Mouse (Mus musculus): ENCODE results near the gene F2r.

Gene F2r

GRCm38 (mm10) chr13:95618309-95618712 lies at the start of gene F2r:
TSS of gene F2r (minus strand) at chr13:95618487.
- in situ Hi-C loops (cut with MboI, MseI) = no loop called here

DNA sequence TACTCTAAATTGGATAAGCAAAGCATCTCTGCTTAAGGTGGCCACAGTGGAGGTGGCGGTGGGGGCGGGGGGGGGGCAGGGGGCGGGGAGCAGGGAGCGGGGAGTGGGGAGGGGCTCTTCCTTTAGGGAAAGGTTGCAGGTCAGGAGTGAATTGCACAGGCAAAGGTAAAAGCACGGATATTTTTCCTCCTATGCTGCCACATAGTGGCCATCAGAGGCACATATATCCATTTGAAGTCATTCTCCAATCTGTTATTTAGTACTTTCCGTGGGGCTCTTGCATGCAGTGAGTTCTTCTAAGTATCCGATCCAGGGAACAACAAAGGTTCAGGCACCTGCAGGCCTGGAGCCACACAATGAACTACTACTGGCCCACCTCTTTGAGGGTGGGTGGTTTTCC lies 49.0 kb upstream of the F2r start:
- in situ Hi-C loops (cut with MboI, MseI) = no loop called here

DNA sequence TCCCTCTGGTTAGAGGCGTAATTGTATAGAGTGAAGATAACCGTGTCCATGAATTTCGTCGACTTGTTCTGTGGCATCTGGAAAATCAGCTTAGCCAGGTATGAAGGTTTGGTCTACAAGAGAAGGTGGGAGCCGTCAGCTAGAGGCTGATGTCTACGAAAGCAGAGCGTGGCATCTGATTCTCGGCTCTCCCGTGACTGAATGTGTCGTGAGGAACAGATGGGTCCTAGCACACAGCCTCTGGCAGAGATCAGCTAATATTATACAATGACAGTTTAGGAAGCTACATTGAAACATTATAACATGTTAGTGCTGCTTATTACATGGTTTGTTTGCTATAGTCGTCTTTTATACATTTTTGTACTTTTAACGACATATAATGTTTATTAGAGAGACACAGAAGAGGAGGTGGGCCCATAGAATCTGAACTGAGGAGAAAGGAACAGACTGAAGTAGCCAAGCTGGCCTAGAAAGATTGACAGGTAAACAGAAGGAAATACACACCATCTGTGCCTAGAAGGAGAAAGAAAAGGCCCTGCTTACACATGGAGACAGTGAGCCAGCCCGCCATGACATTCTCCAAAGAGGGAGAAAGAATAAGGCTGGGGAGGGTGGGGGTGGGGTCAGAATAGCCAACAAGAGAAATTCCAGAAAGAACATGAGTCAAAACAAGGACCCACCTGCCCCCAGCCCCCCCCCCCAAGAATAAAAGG lies 47.5 kb upstream of the F2r start:
- in situ Hi-C loops (cut with MboI, MseI) = no loop called here

- in situ Hi-C loops (cut with MboI, MseI) = no loop called here
Observed at GRCm38 (mm10) chr13:95663834-95664233, 45.5 kb upstream of the F2r start.

DNA sequence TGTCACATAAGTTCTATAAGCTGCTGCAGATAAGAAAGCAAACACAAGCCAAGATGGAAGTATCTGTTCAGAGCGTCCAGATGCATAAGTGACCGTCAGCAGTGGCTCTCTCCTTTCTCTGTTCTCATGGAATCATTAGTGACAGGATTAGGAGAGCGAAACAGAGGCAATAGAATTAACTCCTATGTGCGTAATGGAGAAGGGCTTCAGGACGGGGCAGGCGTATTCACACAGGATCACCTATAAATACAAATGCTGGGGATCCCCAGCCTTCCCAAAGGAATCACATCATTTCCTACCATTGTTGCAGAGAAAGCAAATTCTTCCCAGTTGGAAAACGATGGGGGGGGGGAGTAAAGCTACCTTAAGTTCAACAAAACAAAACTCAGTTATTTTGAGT lies 41.1 kb upstream of the F2r start:
- in situ Hi-C loops (cut with MboI, MseI) = no loop called here

- in situ Hi-C loops (cut with MboI, MseI) = no loop called here
Observed at GRCm38 (mm10) chr13:95657171-95657570, 38.9 kb upstream of the F2r start.

- in situ Hi-C loops (cut with MboI, MseI) = no loop called here
Observed at GRCm38 (mm10) chr13:95655284-95655683, 37.0 kb upstream of the F2r start.

DNA sequence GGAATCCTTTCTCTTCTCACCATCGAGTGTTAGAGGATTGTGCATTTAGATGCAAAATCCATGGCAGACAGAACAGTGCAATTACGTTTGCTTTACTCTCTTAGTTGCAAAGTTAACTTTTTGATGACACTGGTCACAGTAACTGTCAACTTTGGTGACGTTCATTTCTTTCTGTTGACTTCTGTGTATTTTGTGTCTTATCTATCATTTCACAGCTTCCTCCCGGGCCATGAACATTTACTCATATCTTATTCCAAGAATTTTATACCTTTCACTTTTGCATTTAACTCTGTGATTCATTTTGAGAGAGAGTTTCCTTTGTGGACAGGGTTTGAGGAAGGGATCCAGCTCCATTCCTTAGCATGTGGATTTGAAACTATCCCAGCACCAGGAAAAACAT lies 35.4 kb upstream of the F2r start:
- in situ Hi-C loops (cut with MboI, MseI) = no loop called here

DNA sequence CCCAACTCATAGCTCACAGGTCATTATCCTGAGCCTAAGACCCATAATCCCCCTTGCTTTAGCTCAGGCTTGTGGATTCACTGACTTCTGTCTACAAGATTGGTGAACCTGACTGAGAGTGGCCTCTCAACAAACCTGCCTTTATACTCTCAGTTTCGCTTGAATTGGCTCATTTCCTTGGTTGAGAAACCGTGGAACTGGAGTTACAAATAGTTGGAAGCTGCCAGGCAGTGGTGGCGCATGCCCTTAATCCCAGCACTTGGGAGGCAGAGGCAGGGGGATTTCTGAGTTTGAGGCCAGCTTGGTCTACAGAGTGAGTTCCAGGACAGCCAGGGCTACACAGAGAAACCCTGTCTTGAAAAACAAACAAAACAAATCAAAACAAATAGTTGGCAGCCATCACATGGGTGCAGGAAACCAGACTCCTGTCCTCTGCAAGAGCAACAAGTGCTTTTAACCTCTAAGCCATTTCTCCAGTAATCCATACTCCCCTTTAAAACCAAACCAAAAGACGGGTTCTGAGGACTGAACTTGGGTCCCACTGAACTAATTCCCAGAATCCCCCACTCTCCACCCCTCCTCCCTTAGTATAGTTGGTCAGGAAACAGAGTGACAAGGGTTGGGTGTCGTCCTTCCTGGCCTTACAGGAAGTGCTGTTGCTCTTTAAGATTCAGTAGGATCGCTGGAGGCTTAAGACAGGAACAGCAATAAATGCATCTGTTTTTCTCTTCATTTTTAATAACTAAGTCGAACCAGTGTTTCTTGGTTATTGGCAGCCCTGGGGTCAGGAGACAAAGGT lies 33.8 kb upstream of the F2r start:
- in situ Hi-C loops (cut with MboI, MseI) = no loop called here

DNA sequence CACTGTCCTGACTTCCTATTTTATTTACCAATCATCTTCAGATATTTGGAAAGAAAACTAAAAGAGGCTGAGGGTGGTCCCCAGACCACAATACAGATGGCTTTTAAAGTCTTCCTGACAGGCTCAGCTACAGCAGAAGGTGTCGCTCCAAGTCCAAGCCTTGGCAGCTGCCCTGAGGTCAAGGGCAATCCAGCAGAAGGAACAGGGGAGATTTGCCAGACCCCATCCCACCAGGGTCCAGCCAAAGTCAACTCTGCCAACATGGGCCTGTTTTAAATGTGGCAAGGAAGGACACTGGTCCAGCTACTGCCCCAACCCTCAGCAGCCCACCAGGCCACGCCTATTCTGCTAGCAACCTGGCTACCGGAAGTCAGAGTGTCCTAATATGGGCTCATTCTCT lies 31.7 kb upstream of the F2r start:
- in situ Hi-C loops (cut with MboI, MseI) = no loop called here

DNA sequence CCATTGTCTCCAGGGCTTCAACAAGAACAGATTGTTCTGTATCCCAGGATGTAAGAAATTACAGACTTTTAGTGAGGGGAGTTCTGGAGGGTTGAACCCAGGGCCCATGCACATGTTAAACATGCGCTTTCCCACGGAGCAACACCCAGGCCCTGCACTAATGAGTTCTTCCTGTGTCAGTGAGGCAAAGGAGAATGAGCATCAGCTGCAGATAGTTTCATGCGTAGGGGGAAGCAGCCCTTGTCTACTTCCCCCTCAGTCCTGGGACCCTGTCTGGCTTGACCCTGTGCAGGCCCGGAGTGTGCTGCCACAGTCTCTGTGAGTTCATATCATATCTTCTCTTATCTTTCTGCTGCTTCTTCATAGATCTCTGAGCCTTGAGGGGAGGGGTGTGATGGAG lies 29.0 kb upstream of the F2r start:
- in situ Hi-C loops (cut with MboI, MseI) = no loop called here

- in situ Hi-C loops (cut with MboI, MseI) = no loop called here
Observed at GRCm38 (mm10) chr13:95646687-95647111, 28.4 kb upstream of the F2r start.

DNA sequence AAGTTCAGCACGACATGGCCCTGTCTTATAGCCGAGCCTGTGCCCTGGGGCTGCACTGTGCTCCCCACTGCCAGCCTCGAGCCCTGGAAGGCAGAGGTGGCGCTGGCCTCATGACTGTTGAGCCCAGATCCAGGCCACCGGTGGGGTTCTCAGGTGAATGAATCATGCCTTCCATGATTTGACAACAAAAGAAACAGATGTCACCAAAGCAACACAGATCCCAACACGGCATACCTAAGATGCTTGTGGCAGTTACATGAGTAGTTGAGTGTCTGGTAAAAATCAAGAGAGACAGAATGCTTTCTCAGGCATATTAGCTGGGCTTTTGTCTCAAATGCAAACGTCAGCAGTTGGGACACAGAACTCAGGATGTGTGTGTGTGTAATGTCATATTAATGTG lies 25.5 kb upstream of the F2r start:
- in situ Hi-C loops (cut with MboI, MseI) = no loop called here

DNA sequence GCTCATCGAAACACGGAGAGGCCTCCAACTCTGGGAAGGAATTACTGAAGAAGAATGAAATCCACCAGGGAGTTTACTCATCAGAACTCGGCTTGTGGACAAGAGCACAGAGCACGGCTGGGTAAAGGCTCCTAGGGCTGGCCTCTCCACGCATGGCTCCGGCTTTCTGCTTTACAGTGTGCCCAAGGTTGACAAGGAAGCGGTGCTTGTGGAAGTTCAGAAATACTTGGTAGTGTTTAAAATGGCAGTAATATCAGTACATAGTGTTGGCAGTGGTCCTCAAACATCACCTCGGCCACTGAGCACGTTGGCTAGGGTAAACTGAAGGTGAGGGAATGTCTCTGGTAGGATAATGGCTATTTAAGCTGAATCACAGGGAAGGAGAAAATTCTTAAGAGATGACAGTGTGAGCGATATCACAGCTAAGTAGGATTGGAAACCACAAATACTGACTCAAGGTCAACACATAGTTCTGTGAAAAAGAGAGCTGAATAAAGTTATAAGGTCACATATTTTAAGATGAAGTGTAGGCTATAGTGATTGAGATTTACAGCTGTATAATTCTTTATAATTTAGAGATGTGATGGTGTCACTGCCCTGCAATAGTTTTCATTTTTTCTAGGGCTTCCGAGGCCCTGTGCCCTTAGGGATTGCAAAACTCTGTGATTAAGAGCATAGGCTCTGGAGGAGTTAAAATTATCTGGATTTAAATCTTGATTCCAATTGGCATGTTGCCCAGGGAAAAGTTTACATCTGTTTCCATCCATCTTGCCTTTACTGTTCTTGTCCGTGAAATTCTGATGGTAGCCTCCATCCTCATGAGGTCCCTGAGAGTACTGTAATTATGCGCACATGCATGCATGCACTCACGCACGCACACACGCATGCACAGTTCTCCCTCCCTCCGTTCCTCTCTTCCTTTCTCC lies 23.0 kb upstream of the F2r start:
- in situ Hi-C loops (cut with MboI, MseI) = no loop called here

DNA sequence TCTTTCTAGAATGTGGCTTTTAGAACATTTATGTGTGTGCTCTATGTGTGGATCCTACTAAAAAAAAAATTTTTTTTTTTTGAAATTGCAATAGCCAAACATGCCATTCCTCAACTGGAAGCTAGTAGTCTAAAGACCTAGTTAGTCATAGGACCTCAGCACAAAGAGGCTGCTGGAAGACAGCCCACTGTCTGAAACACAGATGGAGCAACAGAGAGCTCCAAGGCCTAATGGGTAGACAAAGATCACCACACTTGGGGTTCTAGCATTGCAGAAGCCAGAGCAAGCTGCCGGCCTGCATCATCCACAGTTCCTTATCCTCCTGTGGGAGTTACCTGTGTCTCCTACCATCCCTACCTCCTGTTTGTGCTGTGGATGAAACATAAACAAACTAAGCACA lies 22.1 kb upstream of the F2r start:
- in situ Hi-C loops (cut with MboI, MseI) = no loop called here

GRCm38 (mm10) chr13:95639336-95640116 lies 21.2 kb upstream of the F2r start:
- in situ Hi-C loops (cut with MboI, MseI) = no loop called here

DNA sequence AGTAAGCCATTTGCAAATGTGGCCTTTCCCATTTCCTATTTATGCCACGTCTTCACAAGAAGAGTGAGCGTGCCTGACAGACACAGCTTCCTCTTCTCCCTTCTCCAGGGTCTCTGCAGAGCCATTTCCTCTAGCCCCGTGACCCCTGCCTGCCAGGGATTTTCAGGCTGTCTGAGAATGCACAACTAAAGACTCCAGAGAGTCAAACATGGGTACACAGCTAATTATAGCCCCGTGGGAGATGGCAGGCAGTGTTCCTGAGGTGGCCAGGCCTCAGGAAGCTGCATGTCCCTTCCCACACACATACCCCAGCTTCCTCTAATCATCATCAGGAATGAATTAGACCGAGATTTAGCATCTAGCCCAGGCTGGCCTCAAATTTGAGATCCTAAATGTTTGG lies 20.6 kb upstream of the F2r start:
- in situ Hi-C loops (cut with MboI, MseI) = no loop called here

DNA sequence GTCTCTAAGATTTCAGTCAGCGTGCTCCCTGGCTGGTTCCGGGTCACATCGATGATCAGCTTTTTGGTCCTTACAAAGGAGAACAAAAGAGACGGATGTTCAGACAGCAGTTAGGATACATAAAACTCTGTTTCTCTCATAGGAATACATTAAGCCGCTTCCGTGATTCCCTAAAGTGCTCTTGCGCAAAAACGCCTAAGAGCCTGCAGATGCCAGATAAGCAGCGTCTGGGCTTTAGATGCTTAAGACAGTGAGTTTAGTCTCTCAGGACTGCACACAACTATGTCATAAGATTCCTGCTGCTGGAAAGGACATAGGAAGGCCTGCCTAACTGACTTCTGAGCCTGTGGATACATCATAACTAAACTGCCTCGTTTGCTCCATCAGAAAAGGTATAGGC lies 19.4 kb upstream of the F2r start:
- in situ Hi-C loops (cut with MboI, MseI) = no loop called here

DNA sequence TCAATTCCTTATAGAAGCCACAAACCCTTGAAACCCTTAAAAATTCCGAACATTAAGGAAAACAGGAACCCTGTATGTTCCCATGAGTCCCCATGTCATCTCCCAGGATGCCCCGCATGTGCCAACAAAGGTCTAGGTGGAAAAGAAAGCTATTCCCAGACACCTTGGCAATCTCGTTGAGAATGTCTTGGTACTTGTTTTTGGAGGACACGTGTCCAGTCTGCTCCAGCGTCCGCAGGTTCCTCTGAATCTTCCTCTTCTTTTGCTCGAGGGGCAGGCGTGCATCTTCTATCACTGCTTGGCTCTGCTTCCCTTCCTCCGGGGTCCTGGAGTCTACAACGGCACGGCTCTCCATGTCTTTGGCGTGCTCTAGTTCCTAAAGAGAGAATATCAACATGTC lies 17.0 kb upstream of the F2r start:
- in situ Hi-C loops (cut with MboI, MseI) = no loop called here

GRCm38 (mm10) chr13:95634451-95634850 lies 16.2 kb upstream of the F2r start:
- in situ Hi-C loops (cut with MboI, MseI) = no loop called here

GRCm38 (mm10) chr13:95633384-95633783 lies 15.1 kb upstream of the F2r start:
- in situ Hi-C loops (cut with MboI, MseI) = no loop called here

All from T-helper 2 cell (primary cell).